In genomic region chr19:44746541-44747024, GRCm38 (mm10) we compare ENCODE assay signal across 10 mouse cellular contexts. TPM values are rescaled to one million over a fixed set of nuclear protein-coding genes. Genes with fewer than 3 reads are reported as not detected.
A peak's percentile ranks its signal among the peaks of the same experiment; 100 is the strongest.
DNase-seq lines count a peak whose midpoint lies in the region; ATAC-seq and TF ChIP-seq lines count a peak whose summit lies in the region.
"Had no signal": no experiment of that assay in that cellular context is flagged by ENCODE, and none has a peak within 500 bp of the region (broad histone marks: within the 10 kb centered on the region; RNA-seq: fewer than 3 reads in every experiment).

No protein-coding gene starts in this region.

- H3K4me2 ChIP-seq in intestine, embryonic 15.5 days (replicated peaks), result 0 out of 2 replicates have a peak overlapping the region, but pooled peaks have one; percentile 2
- no peak overlapping the region for H3K4me2 ChIP-seq in intestine, postnatal 0 days (replicated peaks; ENCODE audit: low read depth)
- peak overlapping the region; percentile 34 for H3K4me2 ChIP-seq in midbrain, embryonic 14.5 days (ENCODE audit: low read length)
- H3K4me2 ChIP-seq: liver, embryonic 13.5 days had no signal

- peaks cover 23% of the 10 kb centered on the region for H3K4me1 ChIP-seq in intestine, embryonic 15.5 days (replicated peaks)
- 0 out of 2 replicates have a peak, but pooled peaks cover 5% of the 10 kb centered on the region for H3K4me1 ChIP-seq in intestine, postnatal 0 days (replicated peaks; ENCODE audit: control insufficient read depth, insufficient read depth, low read length)
- H3K4me1 ChIP-seq in embryonic facial prominence, embryonic 10.5 days, result peaks cover 34% of the 10 kb centered on the region
- 0 out of 2 replicates have a peak, but pooled peaks cover 4% of the 10 kb centered on the region for H3K4me1 ChIP-seq in midbrain, embryonic 14.5 days (ENCODE audit: control insufficient read depth, insufficient read depth, low read length)
- H3K4me1 ChIP-seq: liver, embryonic 13.5 days had no signal

- no peak overlapping the region for H3K27ac ChIP-seq in intestine, embryonic 15.5 days
- no peak overlapping the region for H3K27ac ChIP-seq in intestine, postnatal 0 days (ENCODE audit: low read depth, low read length)
- no peak overlapping the region; the same call in 1 of the 2 replicates for H3K27ac ChIP-seq in embryonic facial prominence, embryonic 10.5 days (replicated peaks)
- H3K27ac ChIP-seq in midbrain, embryonic 14.5 days (replicated peaks; ENCODE audit: low read depth, low read length), result no peak overlapping the region
- H3K27ac ChIP-seq: liver, embryonic 13.5 days had no signal

- no peaks in the 10 kb centered on the region for H3K9me3 ChIP-seq in intestine, embryonic 15.5 days
- no peaks in the 10 kb centered on the region for H3K9me3 ChIP-seq in intestine, postnatal 0 days (ENCODE audit: control insufficient read depth)
- no peaks in the 10 kb centered on the region for H3K9me3 ChIP-seq in embryonic facial prominence, embryonic 10.5 days
- H3K9me3 ChIP-seq in midbrain, embryonic 14.5 days (ENCODE audit: control insufficient read depth, low read length), result no peaks in the 10 kb centered on the region
- H3K9me3 ChIP-seq: liver, embryonic 13.5 days had no signal

- no peaks in the 10 kb centered on the region for H3K36me3 ChIP-seq in intestine, embryonic 15.5 days
- no peaks in the 10 kb centered on the region for H3K36me3 ChIP-seq in intestine, postnatal 0 days (ENCODE audit: control insufficient read depth, insufficient read depth)
- no peaks in the 10 kb centered on the region for H3K36me3 ChIP-seq in embryonic facial prominence, embryonic 10.5 days (replicated peaks)
- H3K36me3 ChIP-seq in midbrain, embryonic 14.5 days (ENCODE audit: control insufficient read depth, insufficient read depth, low read length), result no peaks in the 10 kb centered on the region
- H3K36me3 ChIP-seq: liver, embryonic 13.5 days had no signal

- peak overlapping the region; percentile 12; the same call in 1 of the 2 replicates for H3K4me3 ChIP-seq in intestine, embryonic 15.5 days (replicated peaks)
- no peak overlapping the region for H3K4me3 ChIP-seq in intestine, postnatal 0 days (ENCODE audit: low read depth, low read length)
- peak overlapping the region; percentile 45 for H3K4me3 ChIP-seq in embryonic facial prominence, embryonic 10.5 days
- no peak overlapping the region for H3K4me3 ChIP-seq in midbrain, embryonic 14.5 days (replicated peaks; ENCODE audit: low read depth, low read length)
- H3K4me3 ChIP-seq: liver, embryonic 13.5 days had no signal

- intact Hi-C loops in gastrocnemius, postnatal 36 days (cut with DNase I), result no loop called here

- no peak overlapping the region for H3K9ac ChIP-seq in intestine, embryonic 15.5 days
- no peak overlapping the region for H3K9ac ChIP-seq in intestine, postnatal 0 days (ENCODE audit: low read depth, low read length)
- no peak overlapping the region for H3K9ac ChIP-seq in midbrain, embryonic 14.5 days (replicated peaks; ENCODE audit: low read length)
- H3K9ac ChIP-seq: liver, embryonic 13.5 days had no signal

- ATAC-seq in intestine, embryonic 15.5 days, result no peak
- ATAC-seq in intestine, postnatal 0 days, result no peak
- no peak for ATAC-seq in midbrain, embryonic 14.5 days (ENCODE audit: low FRiP score, low TSS enrichment)

- peaks cover 95% of the 10 kb centered on the region for H3K27me3 ChIP-seq in intestine, embryonic 15.5 days (replicated peaks)
- H3K27me3 ChIP-seq in intestine, postnatal 0 days (replicated peaks; ENCODE audit: control insufficient read depth, insufficient read depth, low read length), result peaks cover 98% of the 10 kb centered on the region
- peaks cover 100% of the 10 kb centered on the region for H3K27me3 ChIP-seq in embryonic facial prominence, embryonic 10.5 days (replicated peaks; ENCODE audit: low read depth, poor library complexity, severe bottlenecking)
- peaks cover 100% of the 10 kb centered on the region for H3K27me3 ChIP-seq in midbrain, embryonic 14.5 days (ENCODE audit: control insufficient read depth, insufficient read depth, low read length)

- peak; percentile 68 for DNase-seq in embryonic facial prominence, embryonic 10.5 days (ENCODE audit: low spot score)
- peak; percentile 69 for DNase-seq in kidney, adult 18-20 months
- no peak for DNase-seq in midbrain, embryonic 14.5 days
- no peak for DNase-seq in gastrocnemius, postnatal 36 days
- DNase-seq in urinary bladder, postnatal 10 days (ENCODE audit: low spot score), result no peak
- DNase-seq in testis, postnatal 10 days (ENCODE audit: low spot score), result no peak
- DNase-seq: liver, embryonic 13.5 days had no signal

- under 1% methylated on average over 42 of the region's 42 CpGs for WGBS in intestine, embryonic 15.5 days
- WGBS in intestine, postnatal 0 days, result under 1% methylated on average over 42 of the region's 42 CpGs
- WGBS in embryonic facial prominence, embryonic 10.5 days, result under 1% methylated on average over 42 of the region's 42 CpGs
- WGBS in midbrain, embryonic 14.5 days, result under 1% methylated on average over 42 of the region's 42 CpGs

- TF ChIP-seq CTCF in intestine, postnatal 0 days (IDR thresholded peaks at IDR 0.05; ENCODE audit: low read depth), result no peak

RNA-seq across cellular contexts. Expression of gene Pax2, which starts 9.3 kb away (rescaled TPM):
- 0.04 and 0.11 TPM in 2 replicates for polyA plus RNA-seq in intestine, embryonic 15.5 days (2015; fragmentation: Nextera tagmentation; extraction: Ambion mirVana)
- not detected in 2 replicates for polyA plus RNA-seq in intestine, postnatal 0 days (2015; fragmentation: Nextera tagmentation; extraction: Ambion mirVana)
- polyA plus RNA-seq in embryonic facial prominence, embryonic 10.5 days (2016; fragmentation: Nextera tagmentation; extraction: Ambion mirVana), result 1.00 and 1.8 TPM in 2 replicates
- 1.7 and 1.9 TPM in 2 replicates for polyA plus RNA-seq in midbrain, embryonic 14.5 days (2014; fragmentation: Nextera tagmentation; extraction: Ambion mirVana)
- not detected for total RNA-seq in gastrocnemius, postnatal 36 days (2021)
- total RNA-seq: gastrocnemius, adult 8-10 months had no signal
- polyA plus RNA-seq: liver, embryonic 13.5 days had no signal

Comparison
In these comparisons a context has a peak if more than half of its experiments do, and no peak if none do; other contexts are left out.
1. H3K4me3 ChIP-seq: peak in intestine, embryonic 15.5 days (single experiment) and embryonic facial prominence, embryonic 10.5 days (single experiment); none in intestine, postnatal 0 days (single experiment) and midbrain, embryonic 14.5 days (single experiment).
2. DNase-seq: peak in embryonic facial prominence, embryonic 10.5 days (single experiment) and kidney, adult 18-20 months (single experiment); none in midbrain, embryonic 14.5 days (single experiment), gastrocnemius, postnatal 36 days (0 of 2), urinary bladder, postnatal 10 days (single experiment) and testis, postnatal 10 days (single experiment).